Mouse (Mus musculus): ENCODE results near the gene Dnmbp.

The Dnmbp gene

GRCm38 (mm10) chr19:43797216-43797615, 142.8 kb downstream of the Dnmbp start:
- no peak for DNase-seq (ENCODE audit: low spot score in 2 of 2)
